Mouse (Mus musculus): ENCODE measurements around the gene Dld.

DNA sequence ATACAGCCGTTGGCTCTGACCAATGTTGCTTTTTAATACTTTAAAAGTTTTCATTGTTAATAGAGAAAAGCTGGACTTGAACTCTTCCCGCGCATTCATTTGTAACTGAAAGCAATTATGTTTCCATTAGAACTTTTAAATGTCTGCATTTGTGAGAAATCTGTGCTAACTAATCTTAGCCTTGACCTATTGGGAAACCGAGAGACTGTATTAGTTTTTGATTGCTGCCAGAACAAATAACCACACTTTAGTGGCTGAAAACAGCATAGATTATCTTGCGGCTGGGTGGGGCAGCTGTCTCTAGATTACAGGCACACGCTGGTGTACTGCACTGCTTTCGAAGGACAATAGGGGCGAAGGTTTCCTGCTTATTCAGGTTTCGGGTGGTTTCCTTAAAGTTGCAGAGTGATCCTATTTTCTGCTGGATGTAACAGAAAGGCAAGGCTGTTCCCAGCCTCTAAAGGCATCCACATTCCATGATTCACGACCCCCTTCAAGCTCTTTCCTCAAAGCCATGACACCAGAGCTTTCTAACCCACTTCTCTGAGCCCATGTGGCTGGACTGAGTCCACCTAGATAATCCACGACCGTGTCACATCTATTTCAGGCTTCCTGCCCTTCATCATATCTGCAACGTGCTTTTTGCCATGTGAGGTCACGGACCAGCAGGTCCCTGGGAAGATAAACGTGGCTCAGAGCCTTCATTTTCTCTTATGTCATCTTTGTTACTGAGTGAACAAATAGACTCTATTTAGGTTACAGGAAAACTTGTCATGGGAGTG, 57.7 kb downstream of the Dld start:
- TF ChIP-seq CTCF (conservative IDR thresholded peaks at IDR 0.05 in 1 of 2, IDR thresholded peaks at IDR 0.05 in 1 of 2; ENCODE audit: low read depth in 2 of 2, low read length in 2 of 2) = no peak
- TF ChIP-seq MAX (IDR thresholded peaks at IDR 0.05; ENCODE audit: low read length) = no peak
- TF ChIP-seq NELFE (IDR thresholded peaks at IDR 0.05; ENCODE audit: low read depth, low read length) = no peak
- TF ChIP-seq POLR2A (IDR thresholded peaks at IDR 0.05; ENCODE audit: low read depth, low read length) = no peak
- no peak for TF ChIP-seq ZMIZ1 (IDR thresholded peaks at IDR 0.05; ENCODE audit: low read depth, low read length)
- no peak for TF ChIP-seq ZNF384 (IDR thresholded peaks at IDR 0.05; ENCODE audit: low read depth, low read length)
- no peak for TF ChIP-seq CHD2 (IDR thresholded peaks at IDR 0.05; ENCODE audit: low read length)
- no peak for TF ChIP-seq SMC3 (IDR thresholded peaks at IDR 0.05; ENCODE audit: low read depth, low read length)
- TF ChIP-seq PAX5 (IDR thresholded peaks at IDR 0.05; ENCODE audit: low read length) = no peak
- TF ChIP-seq CHD1 (IDR thresholded peaks at IDR 0.05; ENCODE audit: low read depth, low read length) = no peak

Data from CH12.LX (cell line).